Mouse (Mus musculus) neural tube, embryonic 14.5 days (tissue): ENCODE results near the gene 1700092M07Rik. TPM values are rescaled to one million over a fixed set of nuclear protein-coding genes. Genes with fewer than 3 reads are reported as not detected.

Experiments used
- ATAC-seq: fragments of 200-750 bp; cut with Nextera tagmentation; 2 replicates; pipeline ENCODE4 v1.8.0; 2017; ENCODE audit warnings: low read depth, mild to moderate bottlenecking, moderate TSS enrichment, moderate library complexity
- H3K27ac ChIP-seq: fragments of 300-500 bp; sonication (generic); 2 replicates; pipeline ENCODE4 v1.5.1; 2014; ENCODE audit warnings: low read depth, mild to moderate bottlenecking, control low read depth, low read length, moderate library complexity, mixed read lengths
- H3K27me3 ChIP-seq: fragments of 300-500 bp; sonication (generic); 2 replicates; pipeline ENCODE4 v1.6.1; 2014; ENCODE audit warnings: low read length; ENCODE audit not compliant: control insufficient read depth, insufficient read depth
- H3K36me3 ChIP-seq: fragments of 300-500 bp; sonication (generic); 2 replicates; pipeline ENCODE4 v1.6.1; 2014; ENCODE audit warnings: low read length, mixed read lengths; ENCODE audit not compliant: control insufficient read depth, insufficient read depth
- H3K4me1 ChIP-seq: fragments of 300-500 bp; sonication (generic); 2 replicates; pipeline ENCODE4 v1.6.1; 2014; ENCODE audit warnings: low read length; ENCODE audit not compliant: control insufficient read depth, insufficient read depth
- H3K4me2 ChIP-seq: fragments of 300-500 bp; sonication (generic); 2 replicates; pipeline ENCODE4 v1.6.1; 2014; ENCODE audit warnings: mild to moderate bottlenecking, low read depth, low read length, control low read depth
- H3K4me3 ChIP-seq: fragments of 300-500 bp; sonication (generic); 2 replicates; pipeline ENCODE4 v1.5.1; 2014; ENCODE audit warnings: low read depth, low read length, control low read depth, mixed read lengths
- H3K9ac ChIP-seq: fragments of 300-500 bp; sonication (generic); replicated peaks from 2 replicates; pipeline ENCODE4 v1.6.1; 2014; ENCODE audit warnings: low read depth, mild to moderate bottlenecking, control low read depth, low read length, mixed read lengths
- H3K9me3 ChIP-seq: fragments of 300-500 bp; sonication (generic); 2 replicates; pipeline ENCODE4 v1.6.1; 2016; ENCODE audit warnings: low read length; ENCODE audit not compliant: control insufficient read depth
- WGBS: fragments of 180-500 bp; shearing (Covaris S2); extraction: QIAGEN DNeasy Blood & Tissue Kit; methylation state at CpG from one replicate; pipeline ENCODE4 v1.1.7; 2014; 5-methylcytosine and 5-hydroxymethylcytosine counted together
- polyA plus RNA-seq: library from polyadenylated mRNA; unstranded; fragments of >200 nt; fragmentation: Nextera tagmentation; extraction: Ambion mirVana; gene quantifications from 2 replicates; pipeline ENCODE4 v1.2.1, GENCODE M21; 2014

Gene 1700092M07Rik
- polyA plus RNA-seq, 1 experiment from 2014 or later = 1.8 TPM

- no peak overlapping the region for H3K27ac ChIP-seq
- no peak overlapping the region for H3K9ac ChIP-seq
- no peak overlapping the region for H3K4me2 ChIP-seq
- peaks cover 6% of the 10 kb centered on the region for H3K4me1 ChIP-seq
- no peaks in the 10 kb centered on the region for H3K9me3 ChIP-seq
- no peak overlapping the region for H3K4me3 ChIP-seq
- peaks cover 40% of the 10 kb centered on the region for H3K36me3 ChIP-seq
- H3K27me3 ChIP-seq = no peaks in the 10 kb centered on the region
- ATAC-seq = no peak
- 98% methylated on average over 7 of the region's 7 CpGs for WGBS
Measured at GRCm38 (mm10) chr19:8706930-8707329, 33.6 kb upstream of the 1700092M07Rik start.

DNA sequence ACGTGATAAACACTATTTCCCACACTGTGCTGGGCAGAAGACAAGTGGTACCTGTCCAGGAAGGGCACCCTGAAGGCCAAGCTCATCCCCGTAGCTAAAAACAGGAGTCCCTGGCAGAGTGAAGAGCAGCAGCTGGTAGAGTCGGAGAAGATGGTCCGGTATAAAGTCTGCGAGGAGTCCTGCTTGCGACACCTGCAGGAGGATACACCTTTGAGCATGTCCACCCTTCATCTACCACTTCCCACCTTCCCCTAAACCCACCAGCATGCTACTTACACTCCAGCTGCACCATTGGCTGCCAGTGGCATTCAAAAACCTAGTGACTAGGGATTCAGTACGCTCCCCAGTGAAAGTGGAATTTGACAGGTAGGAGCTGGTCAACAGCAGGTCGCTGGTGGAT lies 31.6 kb upstream of the 1700092M07Rik start:
- no peak for ATAC-seq
- Histone ChIP-seq H3K4me3 (no peak overlapping the region), H3K9ac (no peak overlapping the region), H3K4me2 (no peak overlapping the region), H3K27me3 (no peaks in the 10 kb centered on the region), H3K27ac (no peak overlapping the region), H3K4me1 (peaks cover 15% of the 10 kb centered on the region), H3K9me3 (no peaks in the 10 kb centered on the region), H3K36me3 (peaks cover 40% of the 10 kb centered on the region)
- WGBS = 95% methylated on average over 8 of the region's 8 CpGs

DNA sequence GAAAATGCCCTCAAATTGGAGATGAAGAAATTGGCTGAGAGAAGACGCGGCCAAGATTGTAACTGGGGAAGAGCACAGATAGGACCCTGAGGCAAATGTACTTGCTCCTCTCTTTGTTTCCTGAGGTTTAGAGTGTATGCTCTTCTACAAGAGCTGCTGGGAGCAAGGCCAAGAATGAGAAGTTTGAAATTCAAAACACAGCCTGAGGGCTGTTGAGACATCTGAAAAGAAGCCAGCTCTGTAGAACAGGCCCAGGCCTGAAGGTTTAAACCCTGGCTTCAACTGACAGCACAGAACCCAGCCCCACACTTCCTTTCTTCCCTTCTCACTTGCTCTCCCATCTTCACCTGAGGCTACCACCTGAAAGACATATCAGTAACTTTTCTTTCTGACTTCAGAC lies 30.5 kb upstream of the 1700092M07Rik start:
- Histone ChIP-seq H3K9me3 (no peaks in the 10 kb centered on the region), H3K27ac (no peak overlapping the region), H3K27me3 (no peaks in the 10 kb centered on the region), H3K36me3 (peaks cover 40% of the 10 kb centered on the region), H3K4me2 (no peak overlapping the region), H3K4me3 (no peak overlapping the region), H3K9ac (no peak overlapping the region; the same call in 1 of the 2 replicates), H3K4me1 (peaks cover 15% of the 10 kb centered on the region)
- WGBS = 84% methylated on average over 2 of the region's 2 CpGs
- ATAC-seq = no peak

DNA sequence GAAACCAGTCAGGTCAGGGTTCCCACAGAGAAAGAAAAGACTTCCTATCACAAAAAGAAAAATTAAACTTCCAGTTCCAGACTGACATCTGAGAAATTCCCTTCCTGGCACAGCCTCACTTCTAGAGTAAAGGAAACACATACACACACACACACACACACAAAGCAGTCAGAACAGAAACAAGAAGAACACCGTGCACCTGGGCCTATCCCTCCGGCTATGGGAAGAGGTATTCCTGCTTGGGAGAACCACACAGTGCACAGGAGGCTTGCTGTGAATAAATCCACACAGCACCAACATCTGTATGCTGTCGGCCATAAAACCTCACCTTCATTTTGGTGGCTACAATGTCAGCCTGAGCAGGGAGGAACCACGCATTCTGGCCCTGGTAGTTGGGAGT lies 29.0 kb upstream of the 1700092M07Rik start:
- H3K4me2 ChIP-seq = peak overlapping the region; percentile 66
- peak overlapping the region; percentile 25; the same call in 1 of the 2 replicates for H3K27ac ChIP-seq
- no peaks in the 10 kb centered on the region for H3K9me3 ChIP-seq
- peaks cover 40% of the 10 kb centered on the region for H3K36me3 ChIP-seq
- H3K27me3 ChIP-seq = no peaks in the 10 kb centered on the region
- no peak overlapping the region; the same call in 1 of the 2 replicates for H3K4me3 ChIP-seq
- H3K4me1 ChIP-seq = peaks cover 15% of the 10 kb centered on the region
- 83% methylated on average over 4 of the region's 4 CpGs for WGBS
- no peak for ATAC-seq
- no peak overlapping the region for H3K9ac ChIP-seq

GRCm38 (mm10) chr19:8711949-8712869 lies 28.3 kb upstream of the 1700092M07Rik start:
- H3K4me3 ChIP-seq = peak overlapping the region; percentile 76
- peak overlapping the region; percentile 66 for H3K4me2 ChIP-seq
- peak overlapping the region; percentile 88 for H3K27ac ChIP-seq
- H3K36me3 ChIP-seq = peaks cover 35% of the 10 kb centered on the region
- no peaks in the 10 kb centered on the region for H3K9me3 ChIP-seq
- no peaks in the 10 kb centered on the region for H3K27me3 ChIP-seq
- peak overlapping the region; percentile 85 for H3K9ac ChIP-seq
- ATAC-seq = no peak
- peaks cover 15% of the 10 kb centered on the region for H3K4me1 ChIP-seq
- 68% methylated on average over 10 of the region's 10 CpGs for WGBS

GRCm38 (mm10) chr19:8712870-8713305 lies 27.6 kb upstream of the 1700092M07Rik start:
- H3K9ac ChIP-seq = peak overlapping the region; percentile 85
- 0% methylated on average over 13 of the region's 13 CpGs for WGBS
- peak overlapping the region; percentile 66 for H3K4me2 ChIP-seq
- ATAC-seq = peak; percentile 70
- H3K27ac ChIP-seq = peak overlapping the region; percentile 88
- H3K4me3 ChIP-seq = peak overlapping the region; percentile 76
- peaks cover 29% of the 10 kb centered on the region for H3K36me3 ChIP-seq
- peaks cover 15% of the 10 kb centered on the region for H3K4me1 ChIP-seq
- H3K9me3 ChIP-seq = no peaks in the 10 kb centered on the region
- H3K27me3 ChIP-seq = no peaks in the 10 kb centered on the region

DNA sequence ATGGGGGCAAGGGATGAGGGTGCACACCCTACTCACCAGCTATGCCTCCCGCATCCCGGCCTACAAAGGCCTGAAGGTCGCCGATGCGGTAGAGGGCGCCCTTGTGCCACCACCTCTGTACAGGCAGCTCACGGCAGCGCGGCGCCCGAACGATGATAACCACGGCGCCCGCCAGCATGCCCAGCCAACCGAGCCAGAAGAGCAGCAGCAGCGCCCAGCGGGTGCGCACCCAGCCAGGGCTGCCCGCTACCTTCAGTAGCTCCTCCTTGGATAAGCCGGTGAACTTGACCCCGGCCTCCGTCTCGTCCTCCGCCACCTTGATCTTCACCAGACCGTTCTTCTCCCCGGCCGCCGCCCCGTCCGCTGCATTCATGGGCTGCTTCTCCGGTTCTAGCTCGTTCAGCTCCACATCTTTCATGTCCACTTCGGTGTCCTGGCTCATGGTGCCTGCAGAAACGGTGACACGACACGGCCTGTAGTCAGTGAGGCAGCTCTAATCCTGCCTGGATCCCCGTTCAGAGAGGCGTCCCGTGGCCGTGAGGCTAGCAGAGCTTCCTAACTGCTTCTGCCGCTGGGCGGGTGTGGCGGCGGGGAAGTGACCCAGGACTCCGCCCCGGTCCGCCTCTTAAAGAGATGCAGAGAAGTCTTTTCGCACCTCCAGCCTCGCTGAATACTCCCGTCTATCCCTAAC lies 27.1 kb upstream of the 1700092M07Rik start:
- no peaks in the 10 kb centered on the region for H3K9me3 ChIP-seq
- ATAC-seq = peak; percentile 93
- H3K4me3 ChIP-seq = peak overlapping the region; percentile 76
- H3K4me2 ChIP-seq = peak overlapping the region; percentile 66
- peak overlapping the region; percentile 88 for H3K27ac ChIP-seq
- H3K36me3 ChIP-seq = peaks cover 24% of the 10 kb centered on the region
- H3K9ac ChIP-seq = peak overlapping the region; percentile 85
- 0% methylated on average over 51 of the region's 51 CpGs for WGBS
- no peaks in the 10 kb centered on the region for H3K27me3 ChIP-seq
- peaks cover 15% of the 10 kb centered on the region for H3K4me1 ChIP-seq

GRCm38 (mm10) chr19:8713997-8714652 lies 26.4 kb upstream of the 1700092M07Rik start:
- peak overlapping the region; percentile 88 for H3K27ac ChIP-seq
- no peaks in the 10 kb centered on the region for H3K9me3 ChIP-seq
- H3K4me3 ChIP-seq = peak overlapping the region; percentile 76
- peak overlapping the region; percentile 85 for H3K9ac ChIP-seq
- ATAC-seq = no peak
- H3K36me3 ChIP-seq = peaks cover 17% of the 10 kb centered on the region
- peak overlapping the region; percentile 66 for H3K4me2 ChIP-seq
- peaks cover 15% of the 10 kb centered on the region for H3K4me1 ChIP-seq
- no peaks in the 10 kb centered on the region for H3K27me3 ChIP-seq
- WGBS = 7% methylated on average over 13 of the region's 13 CpGs
